Mouse (Mus musculus) erythroblast, embryonic 14.5 days (primary cell): ENCODE data around the gene Mrpl53.
A peak's percentile ranks its signal among the peaks of the same experiment; 100 is the strongest.

Source experiments
- GATA1 ChIP-seq: IDR thresholded peaks from 2 replicates; pipeline ENCODE4 v1.6.1; 2012; ENCODE audit warnings: low read length, inconsistent platforms, mixed read lengths
- TAL1 ChIP-seq: IDR thresholded peaks from 3 replicates; pipeline ENCODE4 v1.6.1; 2012; ENCODE audit warnings: low read length, inconsistent platforms, mixed read lengths

DNA sequence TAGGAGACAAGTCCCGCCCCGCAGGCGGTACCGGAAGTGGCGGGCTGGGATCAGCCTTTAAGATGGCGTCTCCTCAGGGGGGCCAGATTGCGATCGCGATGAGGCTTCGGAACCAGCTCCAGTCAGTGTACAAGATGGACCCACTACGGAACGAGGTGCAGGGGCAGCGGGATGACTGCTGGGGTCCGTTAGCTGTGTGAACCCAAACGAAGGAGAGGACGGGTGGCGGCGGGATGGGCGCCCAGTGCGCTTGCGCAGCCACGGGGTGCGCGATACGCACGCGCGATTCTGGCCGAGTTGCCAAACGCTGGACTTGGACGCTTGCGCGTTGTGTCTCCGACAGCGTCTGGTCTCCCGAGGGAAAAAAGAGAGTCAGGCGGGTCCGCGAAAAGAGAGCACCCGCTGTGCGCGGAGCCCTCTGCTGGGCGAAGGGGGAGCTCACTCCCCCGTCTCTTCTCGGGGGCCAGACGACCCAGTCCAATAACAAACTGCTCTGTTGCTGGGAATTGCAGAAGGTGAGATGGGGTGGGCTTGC is 30.4 kb upstream of the Mrpl53 start:
- TF ChIP-seq TAL1 (no peak), GATA1 (peak; percentile 63)
